Mouse (Mus musculus) megakaryocyte, embryonic 14.5 days (primary cell): ENCODE data around the gene Krtap2-4.
"Not testable (repeated sequence)": the region's sequence is repeated elsewhere in the genome, so short reads cannot be mapped to it uniquely, and the experiment has no call there.

Experiments used
- FLI1 ChIP-seq: IDR thresholded peaks from 2 replicates; pipeline ENCODE4 v1.6.1; 2012; ENCODE audit warnings: low read length, inconsistent platforms, mixed read lengths
- GATA1 ChIP-seq: IDR thresholded peaks from 3 replicates; pipeline ENCODE4 v1.6.1; 2012; ENCODE audit warnings: mixed read lengths, low read length, inconsistent platforms, borderline replicate concordance

GRCm38 (mm10) chr11:99610089-99610488 lies 4.6 kb downstream of the Krtap2-4 start, which contains the start of gene Gm11937:
- not testable (repeated sequence) for TF ChIP-seq GATA1, FLI1
